Mouse (Mus musculus): ENCODE data around the gene Gm3072.
"Not testable (repeated sequence)": the region's sequence is repeated elsewhere in the genome, so short reads cannot be mapped to it uniquely, and the experiment has no call there.

Gm3072 gene

GRCm38 (mm10) chr14:41624512-41624911 is at the start of gene Gm3072:
TSS of gene Gm3072 (minus strand) at chr14:41624612.
- not testable (repeated sequence) for DNase-seq (ENCODE audit: low read depth, low spot score)

- DNase-seq (ENCODE audit: low read depth, low spot score): not testable (repeated sequence)
Measured at GRCm38 (mm10) chr14:41648176-41648575, 23.8 kb upstream of the Gm3072 start.

GRCm38 (mm10) chr14:41646387-41646786 is 22.0 kb upstream of the Gm3072 start, which contains the start of gene Gm3676:
TSS of gene Gm3676 (minus strand) at chr14:41646487.
- not testable (repeated sequence) for DNase-seq (ENCODE audit: low read depth, low spot score)

GRCm38 (mm10) chr14:41630144-41630543 is 5.7 kb upstream of the Gm3072 start:
- DNase-seq (ENCODE audit: low read depth, low spot score): not testable (repeated sequence)

- not testable (repeated sequence) for DNase-seq (ENCODE audit: low read depth, low spot score)
Measured at GRCm38 (mm10) chr14:41622535-41622934, 1.9 kb downstream of the Gm3072 start.

- DNase-seq (ENCODE audit: low read depth, low spot score): not testable (repeated sequence)
Measured at GRCm38 (mm10) chr14:41610690-41611089, 13.7 kb downstream of the Gm3072 start.

- not testable (repeated sequence) for DNase-seq (ENCODE audit: low read depth, low spot score)
Measured at GRCm38 (mm10) chr14:41600935-41601334, 23.5 kb downstream of the Gm3072 start.

- DNase-seq (ENCODE audit: low read depth, low spot score): not testable (repeated sequence)
Measured at GRCm38 (mm10) chr14:41586346-41586745, 38.1 kb downstream of the Gm3072 start.

- DNase-seq (ENCODE audit: low read depth, low spot score): not testable (repeated sequence)
Measured at GRCm38 (mm10) chr14:41572911-41573310, 51.5 kb downstream of the Gm3072 start, which contains the start of gene 1700049E17Rik2. TSS of gene 1700049E17Rik2 (plus strand) at chr14:41573211.
